Mouse (Mus musculus) myocyte (in vitro differentiated cells): Measurements from ENCODE around the gene Noxa1.

ENCODE experiments used
- E2F4 ChIP-seq: IDR thresholded peaks from one replicate; pipeline ENCODE4 v1.6.1; 2011; ENCODE audit warnings: mild to moderate bottlenecking, control low read depth, moderate library complexity; ENCODE audit not compliant: insufficient read depth
- MYOG ChIP-seq, 3 experiments: IDR thresholded peaks; one replicate each; pipeline ENCODE4 v1.6.1; 2011; ENCODE audit warnings: control low read depth in 2 of 3, low read depth in 2 of 3, mild to moderate bottlenecking in 2 of 3; ENCODE audit not compliant: insufficient read length in 2 of 3, control insufficient read depth in 1 of 3, insufficient read depth in 1 of 3
- POLR2A ChIP-seq: IDR thresholded peaks from one replicate; pipeline ENCODE4 v1.6.1; 2011; ENCODE audit warnings: low read depth, mild to moderate bottlenecking, control low read depth, moderate library complexity; ENCODE audit not compliant: insufficient read length
- USF1 ChIP-seq: IDR thresholded peaks from one replicate; pipeline ENCODE4 v1.6.1; 2011; ENCODE audit warnings: low read depth, mild to moderate bottlenecking, control low read depth, moderate library complexity

GRCm38 (mm10) chr2:25087842-25088241 is 7.1 kb downstream of the Noxa1 start:
- TF ChIP-seq MYOG (IDR thresholded peaks at IDR 0.05; ENCODE audit: control insufficient read depth in 1 of 3, insufficient read depth in 1 of 3, insufficient read length in 2 of 3, low read depth in 2 of 3) = no peak
- no peak for TF ChIP-seq USF1
- TF ChIP-seq POLR2A = no peak
- no peak for TF ChIP-seq E2F4
